Mouse (Mus musculus) megakaryocyte, embryonic 14.5 days (primary cell): ENCODE data around the gene Dse.

ENCODE experiments used
- FLI1 ChIP-seq: IDR thresholded peaks from 2 replicates; pipeline ENCODE4 v1.6.1; 2012; ENCODE audit warnings: low read length, inconsistent platforms, mixed read lengths
- GATA1 ChIP-seq: IDR thresholded peaks from 3 replicates; pipeline ENCODE4 v1.6.1; 2012; ENCODE audit warnings: mixed read lengths, low read length, inconsistent platforms, borderline replicate concordance

GRCm38 (mm10) chr10:34150454-34150853 lies 57.1 kb downstream of the Dse start:
- no peak for TF ChIP-seq GATA1
- TF ChIP-seq FLI1: no peak
